ENCODE assay signal across 23 mouse cellular contexts in genomic region chr8:86864764-86865163, GRCm38 (mm10). TPM values are rescaled to one million over a fixed set of nuclear protein-coding genes. Genes with fewer than 3 reads are reported as not detected.
DNase-seq lines count a peak whose midpoint lies in the region; ATAC-seq lines count a peak whose summit lies in the region.
"Had no signal": no experiment of that assay in that cellular context is flagged by ENCODE, and none has a peak within 500 bp of the region (broad histone marks: within the 10 kb centered on the region; RNA-seq: fewer than 3 reads in every experiment).

No protein-coding gene starts in this region.

- H3K4me1 ChIP-seq in forebrain, embryonic 13.5 days, result no peaks in the 10 kb centered on the region
- H3K4me1 ChIP-seq in heart, embryonic 11.5 days (ENCODE audit: control insufficient read depth, insufficient read depth, low read length), result 0 out of 2 replicates have a peak, but pooled peaks cover 4% of the 10 kb centered on the region
- H3K4me1 ChIP-seq: embryonic facial prominence, embryonic 12.5 days; forebrain, embryonic 15.5 days; hindbrain, embryonic 12.5 days had no signal

- peak; percentile 73 for ATAC-seq in CD4-positive, CD25-positive, alpha-beta regulatory T cell, adult 4 months
- no peak for ATAC-seq in forebrain, embryonic 13.5 days
- no peak for ATAC-seq in heart, embryonic 11.5 days (replicated peaks; ENCODE audit: insufficient number of reproducible peaks, low FRiP score, low TSS enrichment)
- ATAC-seq: forebrain, embryonic 15.5 days; intestine, embryonic 16.5 days; Patski had no signal

- no peaks in the 10 kb centered on the region for H3K27me3 ChIP-seq in splenic B cell, adult 2 months (ENCODE audit: control insufficient read depth, insufficient read depth, low read length, poor library complexity, severe bottlenecking)
- no peaks in the 10 kb centered on the region for H3K27me3 ChIP-seq in forebrain, embryonic 13.5 days
- H3K27me3 ChIP-seq in heart, embryonic 11.5 days (ENCODE audit: control insufficient read depth, insufficient read depth, low read length), result no peaks in the 10 kb centered on the region
- H3K27me3 ChIP-seq: embryonic facial prominence, embryonic 12.5 days; embryonic facial prominence, embryonic 15.5 days; forebrain, embryonic 15.5 days; hindbrain, embryonic 12.5 days; hindbrain, embryonic 15.5 days; Patski had no signal

- peak; percentile 35 for DNase-seq in CD4-positive helper T cell, adult 2 months (ENCODE audit: low read depth, low spot score)
- DNase-seq in induced T-regulatory cell, adult 2 months (ENCODE audit: low read depth), result peak; percentile 76
- DNase-seq in splenic B cell, adult 2 months (ENCODE audit: low read depth, low spot score), result peak; percentile 49
- DNase-seq in retina, embryonic 14.5 days (ENCODE audit: low spot score), result no peak
- DNase-seq: adrenal gland, adult 2 months; adrenal gland, postnatal 14 days; cerebellum, adult 11 months; cerebellum, adult 2 months; cerebellum, adult 9-11 months; cerebellum, postnatal 25 days; gastrocnemius, postnatal 25 days; heart, adult 18-20 months had no signal

- no peaks in the 10 kb centered on the region for H3K9me3 ChIP-seq in forebrain, embryonic 13.5 days (replicated peaks)
- no peaks in the 10 kb centered on the region for H3K9me3 ChIP-seq in heart, embryonic 11.5 days (replicated peaks; ENCODE audit: control insufficient read depth, low read length)
- H3K9me3 ChIP-seq: embryonic facial prominence, embryonic 12.5 days; embryonic facial prominence, embryonic 15.5 days; forebrain, embryonic 15.5 days; G1E; hindbrain, embryonic 12.5 days; hindbrain, embryonic 15.5 days had no signal

- H3K4me2 ChIP-seq in forebrain, embryonic 13.5 days, result no peak overlapping the region
- H3K4me2 ChIP-seq in heart, embryonic 11.5 days, result no peak overlapping the region
- H3K4me2 ChIP-seq: embryonic facial prominence, embryonic 12.5 days; embryonic facial prominence, embryonic 15.5 days; forebrain, embryonic 15.5 days; hindbrain, embryonic 12.5 days; hindbrain, embryonic 15.5 days had no signal

- 77% methylated on average over 4 of the region's 4 CpGs for WGBS in forebrain, embryonic 13.5 days
- WGBS in heart, embryonic 11.5 days (ENCODE audit: insufficient replicate concordance), result 72% methylated on average over 4 of the region's 4 CpGs

- no peaks in the 10 kb centered on the region for H3K36me3 ChIP-seq in splenic B cell, adult 2 months (ENCODE audit: control insufficient read depth, insufficient read depth, low read length, poor library complexity, severe bottlenecking)
- peaks cover 19% of the 10 kb centered on the region for H3K36me3 ChIP-seq in forebrain, embryonic 13.5 days (ENCODE audit: poor library complexity, severe bottlenecking)
- peaks cover 8% of the 10 kb centered on the region; the same call in 1 of the 2 replicates for H3K36me3 ChIP-seq in heart, embryonic 11.5 days (ENCODE audit: control insufficient read depth, insufficient read depth, low read length)

- H3K4me3 ChIP-seq in forebrain, embryonic 13.5 days, result no peak overlapping the region
- H3K4me3 ChIP-seq in heart, embryonic 11.5 days (ENCODE audit: low read depth, low read length), result no peak overlapping the region
- H3K4me3 ChIP-seq: embryonic facial prominence, embryonic 12.5 days; embryonic facial prominence, embryonic 15.5 days; forebrain, embryonic 15.5 days; hindbrain, embryonic 12.5 days; hindbrain, embryonic 15.5 days had no signal

- H3K9ac ChIP-seq in forebrain, embryonic 13.5 days, result no peak overlapping the region
- no peak overlapping the region for H3K9ac ChIP-seq in heart, embryonic 11.5 days (ENCODE audit: low read depth, low read length)
- H3K9ac ChIP-seq: embryonic facial prominence, embryonic 12.5 days; embryonic facial prominence, embryonic 15.5 days; forebrain, embryonic 15.5 days; hindbrain, embryonic 12.5 days; hindbrain, embryonic 15.5 days had no signal

- H3K27ac ChIP-seq in forebrain, embryonic 13.5 days, result no peak overlapping the region
- no peak overlapping the region for H3K27ac ChIP-seq in heart, embryonic 11.5 days (ENCODE audit: low read depth, low read length)
- H3K27ac ChIP-seq: embryonic facial prominence, embryonic 12.5 days; embryonic facial prominence, embryonic 15.5 days; forebrain, embryonic 15.5 days; hindbrain, embryonic 12.5 days; hindbrain, embryonic 15.5 days had no signal

RNA-seq across cellular contexts. Expression of gene N4bp1, which starts 20.3 kb away (rescaled TPM):
- 10 to 100 TPM; 10.8 to 11.9 TPM for polyA plus RNA-seq in CD4-positive, CD25-positive, alpha-beta regulatory T cell, adult 4 months (2017; shearing (Covaris generic))
- polyA plus RNA-seq in forebrain, embryonic 13.5 days (2015; fragmentation: Nextera tagmentation; extraction: Ambion mirVana), result 9.8 and 10.9 TPM in 2 replicates
- 7.2 and 9.6 TPM in 2 replicates for polyA plus RNA-seq in heart, embryonic 11.5 days (2014; fragmentation: Nextera tagmentation; extraction: Ambion mirVana)
